Mouse (Mus musculus): ENCODE data around the gene Ttc25. TPM values are rescaled to one million over a fixed set of nuclear protein-coding genes. Genes with fewer than 3 reads are reported as not detected.

Ttc25 gene
- polyA plus RNA-seq, 2 experiments = 0.03 to 0.13 TPM

DNA sequence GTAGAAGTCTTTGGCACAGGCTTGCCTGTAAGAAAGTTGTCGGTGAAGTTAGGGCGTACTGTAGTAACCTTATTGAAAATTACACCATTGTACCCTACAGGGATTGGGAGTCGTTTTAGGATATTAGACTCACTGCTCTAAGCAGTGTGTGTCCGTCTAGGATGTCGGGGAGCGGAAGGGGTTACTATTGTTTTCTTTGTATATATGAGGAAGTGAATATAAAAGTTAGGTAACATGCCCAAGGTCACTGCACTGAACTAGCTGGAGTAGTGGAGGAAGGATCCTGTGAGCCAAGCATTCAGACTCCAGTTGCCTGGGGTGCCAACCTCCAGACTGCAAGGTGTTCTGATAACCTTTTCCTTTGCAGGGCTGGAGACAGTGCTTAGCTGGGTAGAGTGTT, 1.5 kb downstream of the Ttc25 start:
- WGBS (ENCODE audit: insufficient replicate concordance) = 71% methylated on average over 6 of the region's 6 CpGs
- ATAC-seq (ENCODE audit: insufficient read depth) (no peak), DNase-seq (ENCODE audit: low read depth in 3 of 3, low spot score in 3 of 3) (no peak)

DNA sequence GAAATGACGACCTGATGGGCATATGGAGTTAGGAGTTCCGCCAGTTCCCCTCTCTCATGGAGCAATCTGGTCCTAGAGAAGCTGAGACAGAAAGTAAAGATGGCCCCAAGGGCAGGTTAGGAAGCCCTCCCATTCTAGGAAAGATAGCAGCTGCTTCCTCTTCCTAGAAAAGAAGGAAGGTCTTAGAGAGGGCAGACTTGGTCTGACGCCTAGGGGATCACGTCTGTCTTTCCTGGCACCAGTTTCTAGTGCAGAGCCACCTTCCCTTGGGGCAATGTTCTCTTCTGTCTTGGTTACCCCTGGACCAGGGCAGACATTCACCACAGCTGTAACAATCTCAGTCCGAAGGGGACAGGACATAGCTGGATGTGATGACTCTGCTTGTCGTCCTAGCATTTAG, 2.7 kb downstream of the Ttc25 start:
- H3K9ac ChIP-seq (replicated peaks) = no peak overlapping the region
- H3K9me3 ChIP-seq (ENCODE audit: control insufficient read depth, low read length) = no peaks in the 10 kb centered on the region
- DNase-seq (ENCODE audit: low read depth in 3 of 3, low spot score in 3 of 3) (no peak), ATAC-seq (ENCODE audit: insufficient read depth) (no peak)
- no peak overlapping the region for H3K27ac ChIP-seq
- H3K4me1 ChIP-seq (replicated peaks; ENCODE audit: control insufficient read depth in 2 of 2, insufficient read depth in 2 of 2, low read length in 1 of 2) = peaks cover 6 to 20% of the 10 kb centered on the region in 2 experiments
- TF ChIP-seq EP300 (IDR thresholded peaks at IDR 0.05; ENCODE audit: low read depth) = no peak
- TF ChIP-seq CTCF (IDR thresholded peaks at IDR 0.05; ENCODE audit: low read depth) = no peak
- no peaks in the 10 kb centered on the region for H3K27me3 ChIP-seq (ENCODE audit: control insufficient read depth, insufficient read depth, low read length)
- no peaks in the 10 kb centered on the region for H3K36me3 ChIP-seq (replicated peaks; ENCODE audit: control insufficient read depth, insufficient read depth, low read depth)
- no peak overlapping the region for H3K4me2 ChIP-seq (ENCODE audit: low read depth)
- 41% methylated on average over 6 of the region's 6 CpGs for WGBS (ENCODE audit: insufficient replicate concordance)
- no peak overlapping the region for H3K4me3 ChIP-seq (ENCODE audit: insufficient read depth in 1 of 2, low read depth in 2 of 2, low read length in 2 of 2)

More for the DNA sequence above, 1.5 kb downstream of the Ttc25 start:
- Histone ChIP-seq H3K9ac (replicated peaks) (no peak overlapping the region), H3K9me3 (ENCODE audit: control insufficient read depth, low read length) (no peaks in the 10 kb centered on the region), H3K4me2 (ENCODE audit: low read depth) (no peak overlapping the region), H3K4me1 (replicated peaks; ENCODE audit: control insufficient read depth in 2 of 2, insufficient read depth in 2 of 2, low read length in 1 of 2) (peaks cover 6 to 20% of the 10 kb centered on the region in 2 experiments), H3K4me3 (ENCODE audit: insufficient read depth in 1 of 2, low read depth in 2 of 2, low read length in 2 of 2) (no peak overlapping the region), H3K27ac (no peak overlapping the region), H3K36me3 (replicated peaks; ENCODE audit: control insufficient read depth, insufficient read depth, low read depth) (no peaks in the 10 kb centered on the region), H3K27me3 (ENCODE audit: control insufficient read depth, insufficient read depth, low read length) (no peaks in the 10 kb centered on the region)
- no peak for TF ChIP-seq EP300 (IDR thresholded peaks at IDR 0.05; ENCODE audit: low read depth)
- TF ChIP-seq CTCF (IDR thresholded peaks at IDR 0.05; ENCODE audit: low read depth) = no peak

DNA sequence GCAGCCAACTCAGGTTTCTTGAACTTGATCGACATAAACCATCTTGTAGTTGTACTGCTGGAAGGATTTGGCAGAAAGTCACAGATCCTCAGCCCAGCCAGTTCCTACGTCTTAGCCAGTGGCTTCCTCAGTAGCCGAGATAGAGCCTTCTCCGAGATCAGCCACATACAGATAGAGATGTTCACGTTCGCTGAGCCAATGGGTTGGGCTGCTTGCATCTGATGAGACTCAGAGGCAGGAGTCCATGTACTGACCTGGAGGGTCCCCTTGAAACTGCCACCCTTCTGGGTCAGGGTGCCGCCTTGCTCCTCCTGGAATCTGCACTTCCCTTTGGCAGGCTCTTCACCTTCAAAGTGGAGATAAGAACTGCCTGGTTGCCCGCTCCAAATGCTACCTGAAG, 4.1 kb downstream of the Ttc25 start:
- H3K4me3 ChIP-seq (ENCODE audit: insufficient read depth in 1 of 2, low read depth in 2 of 2, low read length in 2 of 2) = no peak overlapping the region
- no peak overlapping the region for H3K4me2 ChIP-seq (ENCODE audit: low read depth)
- DNase-seq (ENCODE audit: low read depth in 3 of 3, low spot score in 3 of 3) (no peak), ATAC-seq (ENCODE audit: insufficient read depth) (no peak)
- no peak overlapping the region for H3K9ac ChIP-seq (replicated peaks)
- H3K4me1 ChIP-seq (replicated peaks; ENCODE audit: control insufficient read depth in 2 of 2, insufficient read depth in 2 of 2, low read length in 1 of 2) = peaks cover 6 to 20% of the 10 kb centered on the region in 2 experiments
- no peak overlapping the region for H3K27ac ChIP-seq
- H3K36me3 ChIP-seq (replicated peaks; ENCODE audit: control insufficient read depth, insufficient read depth, low read depth) = no peaks in the 10 kb centered on the region
- WGBS (ENCODE audit: insufficient replicate concordance) = 52% methylated on average over 8 of the region's 8 CpGs
- TF ChIP-seq EP300 (IDR thresholded peaks at IDR 0.05; ENCODE audit: low read depth) (no peak), CTCF (IDR thresholded peaks at IDR 0.05; ENCODE audit: low read depth) (no peak)
- H3K27me3 ChIP-seq (ENCODE audit: control insufficient read depth, insufficient read depth, low read length) = no peaks in the 10 kb centered on the region
- no peaks in the 10 kb centered on the region for H3K9me3 ChIP-seq (ENCODE audit: control insufficient read depth, low read length)

DNA sequence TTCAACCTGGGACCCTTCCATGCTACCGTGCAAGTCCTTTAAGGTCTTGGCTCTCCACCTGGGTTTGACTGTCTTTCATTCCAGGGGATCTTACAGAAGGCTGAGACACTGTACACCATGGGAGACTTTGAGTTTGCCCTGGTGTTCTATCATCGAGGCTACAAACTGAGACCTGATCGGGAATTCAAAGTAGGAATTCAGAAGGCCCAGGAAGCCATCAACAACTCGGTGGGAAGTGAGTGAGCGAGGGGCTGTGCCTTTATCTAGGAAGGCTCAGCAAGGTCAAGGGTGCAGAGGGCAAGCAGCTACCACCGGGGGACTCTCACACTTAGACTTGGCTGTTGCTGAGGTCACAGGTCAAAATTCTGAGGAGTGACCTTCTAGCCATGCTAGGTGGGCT, 4.7 kb downstream of the Ttc25 start:
- WGBS (ENCODE audit: insufficient replicate concordance) = 49% methylated on average over 6 of the region's 6 CpGs
- Histone ChIP-seq H3K27me3 (ENCODE audit: control insufficient read depth, insufficient read depth, low read length) (no peaks in the 10 kb centered on the region), H3K9me3 (ENCODE audit: control insufficient read depth, low read length) (no peaks in the 10 kb centered on the region), H3K4me2 (ENCODE audit: low read depth) (no peak overlapping the region), H3K9ac (replicated peaks) (no peak overlapping the region), H3K36me3 (replicated peaks; ENCODE audit: control insufficient read depth, insufficient read depth, low read depth) (no peaks in the 10 kb centered on the region), H3K27ac (no peak overlapping the region), H3K4me1 (replicated peaks; ENCODE audit: control insufficient read depth in 2 of 2, insufficient read depth in 2 of 2, low read length in 1 of 2) (peaks cover 3 to 15% of the 10 kb centered on the region in 2 experiments), H3K4me3 (ENCODE audit: insufficient read depth in 1 of 2, low read depth in 2 of 2, low read length in 2 of 2) (no peak overlapping the region)
- TF ChIP-seq CTCF (IDR thresholded peaks at IDR 0.05; ENCODE audit: low read depth) = no peak
- ATAC-seq (ENCODE audit: insufficient read depth) (no peak), DNase-seq (ENCODE audit: low read depth in 3 of 3, low spot score in 3 of 3) (no peak)

DNA sequence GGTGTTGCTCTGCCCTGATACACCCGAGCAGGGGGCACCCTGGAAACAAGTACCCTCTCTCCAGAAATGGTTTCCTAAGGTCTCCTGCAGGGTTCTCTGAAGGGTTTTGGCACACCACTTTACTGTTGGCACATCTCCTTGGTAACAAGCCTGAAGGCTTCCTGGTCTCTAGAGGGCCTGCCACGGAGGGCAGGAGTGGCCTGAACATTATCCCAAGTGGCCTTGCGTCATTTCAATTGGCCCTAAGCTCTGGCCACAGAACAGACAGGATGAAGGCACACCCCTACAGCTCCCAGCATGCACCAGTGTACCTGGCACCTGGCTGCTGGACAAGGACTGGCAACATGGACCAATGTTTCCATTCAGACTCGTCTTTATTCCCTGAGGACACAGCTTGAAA, 7.4 kb downstream of the Ttc25 start:
- no peak overlapping the region for H3K27ac ChIP-seq
- H3K4me3 ChIP-seq (ENCODE audit: insufficient read depth in 1 of 2, low read depth in 2 of 2, low read length in 2 of 2) = no peak overlapping the region
- no peak overlapping the region for H3K9ac ChIP-seq (replicated peaks)
- WGBS (ENCODE audit: insufficient replicate concordance) = 68% methylated on average over 4 of the region's 4 CpGs
- no peaks in the 10 kb centered on the region for H3K36me3 ChIP-seq (replicated peaks; ENCODE audit: control insufficient read depth, insufficient read depth, low read depth)
- DNase-seq (ENCODE audit: low read depth in 3 of 3, low spot score in 3 of 3) = no peak
- peaks cover 0 to 6% of the 10 kb centered on the region in 2 experiments; a peak in 1 of 4 replicates for H3K4me1 ChIP-seq (replicated peaks; ENCODE audit: control insufficient read depth in 2 of 2, insufficient read depth in 2 of 2, low read length in 1 of 2)
- TF ChIP-seq EP300 (IDR thresholded peaks at IDR 0.05; ENCODE audit: low read depth) (no peak), CTCF (IDR thresholded peaks at IDR 0.05; ENCODE audit: low read depth) (no peak)
- H3K9me3 ChIP-seq (ENCODE audit: control insufficient read depth, low read length) = no peaks in the 10 kb centered on the region
- H3K4me2 ChIP-seq (ENCODE audit: low read depth) = no peak overlapping the region
- ATAC-seq (ENCODE audit: insufficient read depth) = no peak
- no peaks in the 10 kb centered on the region for H3K27me3 ChIP-seq (ENCODE audit: control insufficient read depth, insufficient read depth, low read length)

Data from liver, embryonic 14.5 days (tissue).